Mouse (Mus musculus) limb, embryonic 15.5 days (tissue): ENCODE results near the gene Ndufs1. TPM values are rescaled to one million over a fixed set of nuclear protein-coding genes. Genes with fewer than 3 reads are reported as not detected.
"Not testable (repeated sequence)": the region's sequence is repeated elsewhere in the genome, so short reads cannot be mapped to it uniquely, and the experiment has no call there.

ENCODE experiments used
- ATAC-seq: fragments of 200-750 bp; cut with Nextera tagmentation; 2 replicates; pipeline ENCODE4 v1.8.0; 2017; ENCODE audit warnings: low read depth, moderate TSS enrichment; ENCODE audit not compliant: insufficient number of reproducible peaks, low FRiP score, low TSS enrichment
- H3K27ac ChIP-seq: fragments of 300-500 bp; sonication (generic); 2 replicates; pipeline ENCODE4 v1.5.1; 2015; ENCODE audit warnings: moderate library complexity, mild to moderate bottlenecking, inconsistent platforms
- H3K27me3 ChIP-seq: fragments of 300-500 bp; sonication (generic); 2 replicates; pipeline ENCODE4 v1.6.1; 2015; ENCODE audit warnings: inconsistent platforms
- H3K36me3 ChIP-seq: fragments of 300-500 bp; sonication (generic); 2 replicates; pipeline ENCODE4 v1.6.1; 2015; ENCODE audit warnings: inconsistent platforms
- H3K4me1 ChIP-seq: fragments of 300-500 bp; sonication (generic); 2 replicates; pipeline ENCODE4 v1.6.1; 2015; ENCODE audit warnings: inconsistent platforms
- H3K4me2 ChIP-seq: fragments of 300-500 bp; sonication (generic); 2 replicates; pipeline ENCODE4 v1.6.1; 2015; ENCODE audit warnings: mild to moderate bottlenecking, inconsistent platforms
- H3K4me3 ChIP-seq: fragments of 300-500 bp; sonication (generic); 2 replicates; pipeline ENCODE4 v1.5.1; 2015; ENCODE audit warnings: mild to moderate bottlenecking, inconsistent platforms
- H3K9ac ChIP-seq: fragments of 300-500 bp; sonication (generic); 2 replicates; pipeline ENCODE4 v1.6.1; 2015; ENCODE audit warnings: inconsistent platforms
- H3K9me3 ChIP-seq: fragments of 300-500 bp; sonication (generic); 2 replicates; pipeline ENCODE4 v1.6.1; 2016; ENCODE audit warnings: inconsistent platforms
- WGBS: fragments of 180-500 bp; shearing (Covaris S2); methylation state at CpG from one replicate; pipeline ENCODE4 v1.1.7; 2015; 5-methylcytosine and 5-hydroxymethylcytosine counted together
- polyA plus RNA-seq: library from polyadenylated mRNA; unstranded; fragments of >200 nt; fragmentation: Nextera tagmentation; extraction: Ambion mirVana; gene quantifications from 2 replicates; pipeline ENCODE4 v1.2.1, GENCODE M21; 2015

Ndufs1 gene
- polyA plus RNA-seq, 1 experiment from 2014 or later, result 112 TPM

GRCm38 (mm10) chr1:63203950-63204659 is 27.5 kb upstream of the Ndufs1 start:
- H3K36me3 ChIP-seq, result no peaks in the 10 kb centered on the region
- H3K27me3 ChIP-seq, result peaks cover 3% of the 10 kb centered on the region; the same call in 1 of the 2 replicates
- H3K27ac ChIP-seq, result no peak overlapping the region
- H3K4me3 ChIP-seq, result no peak overlapping the region
- no peak overlapping the region for H3K9ac ChIP-seq
- 17% methylated on average over 7 of the region's 7 CpGs for WGBS
- H3K4me1 ChIP-seq, result peaks cover 3% of the 10 kb centered on the region; the same call in 1 of the 2 replicates
- H3K9me3 ChIP-seq, result no peaks in the 10 kb centered on the region
- no peak overlapping the region for H3K4me2 ChIP-seq
- ATAC-seq, result no peak

- 78% methylated on average over 1 of the region's 1 CpGs for WGBS
- H3K4me1 ChIP-seq, result peaks cover 3% of the 10 kb centered on the region; the same call in 1 of the 2 replicates
- no peaks in the 10 kb centered on the region for H3K36me3 ChIP-seq
- H3K27me3 ChIP-seq, result peaks cover 3% of the 10 kb centered on the region; the same call in 1 of the 2 replicates
- H3K4me2 ChIP-seq, result no peak overlapping the region
- H3K27ac ChIP-seq, result no peak overlapping the region
- no peaks in the 10 kb centered on the region for H3K9me3 ChIP-seq
- H3K4me3 ChIP-seq, result no peak overlapping the region
- no peak for ATAC-seq
- H3K9ac ChIP-seq, result no peak overlapping the region
Observed at GRCm38 (mm10) chr1:63203471-63203870, 26.8 kb upstream of the Ndufs1 start.

GRCm38 (mm10) chr1:63201672-63202071 is 25.0 kb upstream of the Ndufs1 start:
- Histone ChIP-seq H3K36me3 (no peaks in the 10 kb centered on the region), H3K27me3 (peaks cover 3% of the 10 kb centered on the region; the same call in 1 of the 2 replicates), H3K4me3 (no peak overlapping the region), H3K4me1 (peaks cover 3% of the 10 kb centered on the region; the same call in 1 of the 2 replicates), H3K9me3 (no peaks in the 10 kb centered on the region), H3K4me2 (no peak overlapping the region), H3K27ac (no peak overlapping the region), H3K9ac (no peak overlapping the region)
- 75% methylated on average over 1 of the region's 1 CpGs for WGBS
- no peak for ATAC-seq

- Histone ChIP-seq H3K4me1 (peaks cover 3% of the 10 kb centered on the region; the same call in 1 of the 2 replicates), H3K4me3 (no peak overlapping the region), H3K4me2 (no peak overlapping the region), H3K36me3 (no peaks in the 10 kb centered on the region), H3K9me3 (no peaks in the 10 kb centered on the region), H3K27ac (no peak overlapping the region), H3K27me3 (peaks cover 3% of the 10 kb centered on the region; the same call in 1 of the 2 replicates), H3K9ac (no peak overlapping the region)
- WGBS, result 92% methylated on average over 18 of the region's 18 CpGs
- no peak for ATAC-seq
Observed at GRCm38 (mm10) chr1:63200322-63200721, 23.7 kb upstream of the Ndufs1 start.

GRCm38 (mm10) chr1:63199387-63199786 is 22.8 kb upstream of the Ndufs1 start:
- no peak overlapping the region for H3K27ac ChIP-seq
- H3K4me1 ChIP-seq, result peaks cover 3% of the 10 kb centered on the region; the same call in 1 of the 2 replicates
- no peak overlapping the region for H3K4me2 ChIP-seq
- no peak overlapping the region for H3K9ac ChIP-seq
- H3K27me3 ChIP-seq, result peaks cover 2% of the 10 kb centered on the region; the same call in 1 of the 2 replicates
- H3K36me3 ChIP-seq, result no peaks in the 10 kb centered on the region
- no peak for ATAC-seq
- H3K4me3 ChIP-seq, result no peak overlapping the region
- H3K9me3 ChIP-seq, result no peaks in the 10 kb centered on the region
- 71% methylated on average over 6 of the region's 6 CpGs for WGBS

GRCm38 (mm10) chr1:63195848-63196512 is 19.3 kb upstream of the Ndufs1 start:
- H3K9ac ChIP-seq, result no peak overlapping the region
- 53% methylated on average over 5 of the region's 5 CpGs for WGBS
- no peaks in the 10 kb centered on the region for H3K4me1 ChIP-seq
- no peaks in the 10 kb centered on the region for H3K9me3 ChIP-seq
- no peak overlapping the region for H3K4me2 ChIP-seq
- no peak for ATAC-seq
- no peaks in the 10 kb centered on the region for H3K27me3 ChIP-seq
- H3K4me3 ChIP-seq, result no peak overlapping the region
- no peak overlapping the region for H3K27ac ChIP-seq
- H3K36me3 ChIP-seq, result no peaks in the 10 kb centered on the region

GRCm38 (mm10) chr1:63192306-63193065 is 15.9 kb upstream of the Ndufs1 start:
- no peak overlapping the region for H3K27ac ChIP-seq
- 0 out of 2 replicates have a peak, but pooled peaks cover 2% of the 10 kb centered on the region for H3K4me1 ChIP-seq
- no peak overlapping the region for H3K9ac ChIP-seq
- no peak overlapping the region for H3K4me2 ChIP-seq
- H3K9me3 ChIP-seq, result no peaks in the 10 kb centered on the region
- ATAC-seq, result no peak
- H3K27me3 ChIP-seq, result no peaks in the 10 kb centered on the region
- H3K4me3 ChIP-seq, result no peak overlapping the region
- no peaks in the 10 kb centered on the region for H3K36me3 ChIP-seq
- 84% methylated on average over 11 of the region's 11 CpGs for WGBS

- Histone ChIP-seq H3K9ac (no peak overlapping the region), H3K4me2 (no peak overlapping the region), H3K27me3 (no peaks in the 10 kb centered on the region), H3K4me1 (0 out of 2 replicates have a peak, but pooled peaks cover 2% of the 10 kb centered on the region), H3K36me3 (no peaks in the 10 kb centered on the region), H3K27ac (peak overlapping the region; percentile 58), H3K4me3 (no peak overlapping the region), H3K9me3 (no peaks in the 10 kb centered on the region)
- 48% methylated on average over 8 of the region's 8 CpGs for WGBS
- no peak for ATAC-seq
Observed at GRCm38 (mm10) chr1:63190851-63191250, 14.2 kb upstream of the Ndufs1 start.

GRCm38 (mm10) chr1:63188536-63188935 is 11.9 kb upstream of the Ndufs1 start:
- 0 out of 2 replicates have a peak, but pooled peaks cover 2% of the 10 kb centered on the region for H3K4me1 ChIP-seq
- no peaks in the 10 kb centered on the region for H3K27me3 ChIP-seq
- no peak overlapping the region for H3K9ac ChIP-seq
- WGBS, result 84% methylated on average over 3 of the region's 3 CpGs
- no peak for ATAC-seq
- H3K4me2 ChIP-seq, result no peak overlapping the region
- H3K36me3 ChIP-seq, result 0 out of 2 replicates have a peak, but pooled peaks cover 1% of the 10 kb centered on the region
- no peaks in the 10 kb centered on the region for H3K9me3 ChIP-seq
- no peak overlapping the region for H3K27ac ChIP-seq
- no peak overlapping the region for H3K4me3 ChIP-seq

- H3K9ac ChIP-seq, ATAC-seq, H3K27me3 ChIP-seq, H3K4me3 ChIP-seq, H3K4me2 ChIP-seq, H3K4me1 ChIP-seq, H3K9me3 ChIP-seq, H3K36me3 ChIP-seq, H3K27ac ChIP-seq: not testable (repeated sequence)
- WGBS, result 90% methylated on average over 6 of the region's 6 CpGs
Observed at GRCm38 (mm10) chr1:63185430-63185829, 8.8 kb upstream of the Ndufs1 start.

GRCm38 (mm10) chr1:63182636-63183270 is 6.1 kb upstream of the Ndufs1 start:
- H3K4me2 ChIP-seq, result no peak overlapping the region

More at GRCm38 (mm10) chr1:63182636-63183270, 6.1 kb upstream of the Ndufs1 start:
- Histone ChIP-seq H3K9ac (no peak overlapping the region), H3K4me3 (no peak overlapping the region), H3K27ac (no peak overlapping the region), H3K36me3 (peaks cover 26% of the 10 kb centered on the region), H3K9me3 (no peaks in the 10 kb centered on the region), H3K4me1 (peaks cover 13% of the 10 kb centered on the region), H3K27me3 (no peaks in the 10 kb centered on the region)
- no peak for ATAC-seq
- 60% methylated on average over 10 of the region's 10 CpGs for WGBS
